Mouse (Mus musculus) thymus, adult 2 months (tissue): ENCODE measurements around the gene Nr1h4.

Experiments used
- CTCF ChIP-seq: fragments of 200-500 bp; IDR thresholded peaks from 2 replicates; pipeline ENCODE4 v1.5.1; 2012; ENCODE audit warnings: mild to moderate bottlenecking, control low read depth, low read length, moderate library complexity, borderline replicate concordance; ENCODE audit not compliant: control insufficient read depth, poor library complexity, insufficient read depth; ENCODE audit errors: extremely low read depth
- POLR2A ChIP-seq: fragments of 200-500 bp; IDR thresholded peaks from 2 replicates; pipeline ENCODE4 v1.6.1; 2012; ENCODE audit warnings: mild to moderate bottlenecking, low read length, control low read depth, moderate library complexity; ENCODE audit not compliant: control insufficient read depth, poor library complexity, insufficient read depth; ENCODE audit errors: extremely low read depth

GRCm38 (mm10) chr10:89439380-89439779, 94.0 kb downstream of the Nr1h4 start:
- TF ChIP-seq POLR2A = no peak
- TF ChIP-seq CTCF = no peak
